Mouse (Mus musculus) heart, embryonic 16.5 days (tissue): ENCODE data around the gene Ptpn3. TPM values are rescaled to one million over a fixed set of nuclear protein-coding genes. Genes with fewer than 3 reads are reported as not detected.
A peak's percentile ranks its signal among the peaks of the same experiment; 100 is the strongest.

Experiments used
- ATAC-seq: fragments of 200-750 bp; cut with Nextera tagmentation; replicated peaks from 2 replicates; pipeline ENCODE4 v1.8.0; 2017; ENCODE audit warnings: moderate number of reproducible peaks; ENCODE audit not compliant: insufficient read depth, low FRiP score; ENCODE audit errors: extremely low read depth
- H3K27ac ChIP-seq: fragments of 300-500 bp; sonication (generic); 2 replicates; pipeline ENCODE4 v1.5.1; 2014; ENCODE audit warnings: mild to moderate bottlenecking, low read length, control low read depth, moderate library complexity
- H3K27me3 ChIP-seq: fragments of 300-500 bp; sonication (generic); 2 replicates; pipeline ENCODE4 v1.6.1; 2014; ENCODE audit warnings: low read length, mixed read lengths; ENCODE audit not compliant: control insufficient read depth, insufficient read depth
- H3K36me3 ChIP-seq: fragments of 300-500 bp; sonication (generic); 2 replicates; pipeline ENCODE4 v1.6.1; 2014; ENCODE audit not compliant: control insufficient read depth, insufficient read depth
- H3K4me1 ChIP-seq: fragments of 300-500 bp; sonication (generic); 2 replicates; pipeline ENCODE4 v1.6.1; 2014; ENCODE audit warnings: low read length, mixed read lengths; ENCODE audit not compliant: control insufficient read depth, insufficient read depth
- H3K4me2 ChIP-seq: fragments of 300-500 bp; sonication (generic); 2 replicates; pipeline ENCODE4 v1.6.1; 2014; ENCODE audit warnings: low read depth, mild to moderate bottlenecking, control low read depth, low read length
- H3K4me3 ChIP-seq: fragments of 300-500 bp; sonication (generic); 2 replicates; pipeline ENCODE4 v1.5.1; 2014; ENCODE audit warnings: mild to moderate bottlenecking, control low read depth, low read length
- H3K9ac ChIP-seq: fragments of 300-500 bp; sonication (generic); 2 replicates; pipeline ENCODE4 v1.6.1; 2014; ENCODE audit warnings: low read length, control low read depth
- H3K9me3 ChIP-seq: fragments of 300-500 bp; sonication (generic); replicated peaks from 2 replicates; pipeline ENCODE4 v1.6.1; 2016; ENCODE audit warnings: low read length; ENCODE audit not compliant: control insufficient read depth
- WGBS: fragments of 180-500 bp; shearing (Covaris S2); extraction: QIAGEN DNeasy Blood & Tissue Kit; methylation state at CpG from one replicate; pipeline ENCODE4 v1.1.7; 2014; 5-methylcytosine and 5-hydroxymethylcytosine counted together
- polyA plus RNA-seq: library from polyadenylated mRNA; unstranded; fragments of >200 nt; fragmentation: Nextera tagmentation; extraction: Ambion mirVana; gene quantifications from 2 replicates; pipeline ENCODE4 v1.2.1, GENCODE M21; 2015

Ptpn3 gene
- polyA plus RNA-seq, 1 experiment from 2014 or later, result 2.3 TPM

GRCm38 (mm10) chr4:57320606-57321327, 19.1 kb upstream of the Ptpn3 start:
- no peaks in the 10 kb centered on the region for H3K36me3 ChIP-seq
- H3K4me1 ChIP-seq, result peaks cover 12% of the 10 kb centered on the region
- H3K4me2 ChIP-seq, result peak overlapping the region; percentile 51
- no peak overlapping the region for H3K27ac ChIP-seq
- H3K9ac ChIP-seq, result 0 out of 2 replicates have a peak overlapping the region, but pooled peaks have one; percentile 18
- 28% methylated on average over 23 of the region's 23 CpGs for WGBS
- H3K4me3 ChIP-seq, result peak overlapping the region; percentile 21; the same call in 1 of the 2 replicates
- peaks cover 5% of the 10 kb centered on the region for H3K27me3 ChIP-seq
- ATAC-seq, result no peak
- H3K9me3 ChIP-seq, result no peaks in the 10 kb centered on the region

- Histone ChIP-seq H3K9ac (peak overlapping the region; percentile 22; the same call in 1 of the 2 replicates), H3K9me3 (no peaks in the 10 kb centered on the region), H3K4me3 (no peak overlapping the region), H3K4me2 (no peak overlapping the region), H3K27me3 (peaks cover 5% of the 10 kb centered on the region), H3K36me3 (no peaks in the 10 kb centered on the region), H3K4me1 (peaks cover 12% of the 10 kb centered on the region), H3K27ac (peak overlapping the region; percentile 37)
- 24% methylated on average over 10 of the region's 10 CpGs for WGBS
- ATAC-seq, result peak; percentile 23; the same call in 1 of the 2 replicates
Measured at GRCm38 (mm10) chr4:57318525-57319212, 17.0 kb upstream of the Ptpn3 start.

DNA sequence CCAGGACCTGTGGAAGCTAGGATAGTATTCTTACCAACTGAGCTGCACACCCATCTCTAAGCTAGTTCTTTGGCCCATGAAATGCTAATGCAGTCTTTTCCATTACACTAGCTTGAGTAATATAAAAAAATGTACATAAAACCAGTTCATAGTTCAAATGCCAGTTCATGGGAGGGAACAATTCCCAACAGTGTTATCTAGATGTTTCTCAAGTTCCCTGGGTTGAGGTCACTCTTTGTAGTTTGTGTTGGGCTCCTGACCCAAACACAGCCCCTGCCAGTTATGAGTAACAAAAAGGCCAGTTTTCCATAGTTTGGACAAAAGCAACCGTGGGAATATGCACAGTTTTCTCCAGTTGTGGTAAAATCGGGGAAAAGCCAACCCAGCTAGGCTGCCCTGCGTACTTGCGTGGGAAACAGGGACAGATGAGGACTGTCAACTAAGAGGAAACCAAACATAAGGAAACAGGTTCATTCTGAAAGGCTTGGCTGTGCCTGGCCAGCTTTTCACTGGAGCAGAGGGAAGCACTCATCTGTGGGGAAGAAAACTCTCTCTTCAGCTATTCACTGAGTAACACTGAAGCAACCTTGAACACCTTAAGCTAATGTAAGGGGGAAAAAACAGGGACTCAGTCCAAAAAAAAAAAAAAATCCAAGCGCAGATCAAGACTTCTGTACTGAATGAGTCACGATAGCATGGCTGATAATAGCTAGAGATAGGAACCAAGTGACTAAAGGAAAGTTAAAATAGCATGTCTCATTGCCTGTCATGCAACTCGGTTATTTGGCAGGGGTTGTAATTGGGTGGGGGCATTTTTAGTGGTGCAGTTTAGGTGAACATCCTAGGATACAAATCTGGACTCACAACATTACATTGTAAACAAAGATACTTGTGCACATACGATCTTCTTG, 10.9 kb upstream of the Ptpn3 start:
- H3K36me3 ChIP-seq, result no peaks in the 10 kb centered on the region
- no peaks in the 10 kb centered on the region for H3K9me3 ChIP-seq
- H3K27me3 ChIP-seq, result no peaks in the 10 kb centered on the region; the same call in 1 of the 2 replicates
- no peak overlapping the region for H3K9ac ChIP-seq
- no peak overlapping the region for H3K27ac ChIP-seq
- H3K4me3 ChIP-seq, result no peak overlapping the region
- peaks cover 16% of the 10 kb centered on the region; the same call in 1 of the 2 replicates for H3K4me1 ChIP-seq
- no peak overlapping the region for H3K4me2 ChIP-seq
- ATAC-seq, result no peak
- 57% methylated on average over 8 of the region's 8 CpGs for WGBS

GRCm38 (mm10) chr4:57311750-57312149, 10.1 kb upstream of the Ptpn3 start:
- H3K9ac ChIP-seq, result no peak overlapping the region
- no peaks in the 10 kb centered on the region for H3K9me3 ChIP-seq
- H3K4me1 ChIP-seq, result peaks cover 16% of the 10 kb centered on the region; the same call in 1 of the 2 replicates
- ATAC-seq, result no peak
- 81% methylated on average over 4 of the region's 4 CpGs for WGBS
- no peaks in the 10 kb centered on the region for H3K36me3 ChIP-seq
- no peak overlapping the region for H3K4me2 ChIP-seq
- H3K4me3 ChIP-seq, result no peak overlapping the region
- H3K27ac ChIP-seq, result no peak overlapping the region
- H3K27me3 ChIP-seq, result no peaks in the 10 kb centered on the region; the same call in 1 of the 2 replicates

GRCm38 (mm10) chr4:57308214-57309000, 6.8 kb upstream of the Ptpn3 start:
- H3K27ac ChIP-seq, result no peak overlapping the region; the same call in 1 of the 2 replicates
- peak overlapping the region; percentile 43 for H3K4me3 ChIP-seq
- peak; percentile 71 for ATAC-seq
- H3K4me1 ChIP-seq, result peaks cover 16% of the 10 kb centered on the region; the same call in 1 of the 2 replicates
- H3K9me3 ChIP-seq, result no peaks in the 10 kb centered on the region
- WGBS, result 27% methylated on average over 26 of the region's 26 CpGs
- H3K27me3 ChIP-seq, result no peaks in the 10 kb centered on the region; the same call in 1 of the 2 replicates
- H3K4me2 ChIP-seq, result peak overlapping the region; percentile 70
- H3K9ac ChIP-seq, result peak overlapping the region; percentile 51; the same call in 1 of the 2 replicates
- H3K36me3 ChIP-seq, result no peaks in the 10 kb centered on the region

DNA sequence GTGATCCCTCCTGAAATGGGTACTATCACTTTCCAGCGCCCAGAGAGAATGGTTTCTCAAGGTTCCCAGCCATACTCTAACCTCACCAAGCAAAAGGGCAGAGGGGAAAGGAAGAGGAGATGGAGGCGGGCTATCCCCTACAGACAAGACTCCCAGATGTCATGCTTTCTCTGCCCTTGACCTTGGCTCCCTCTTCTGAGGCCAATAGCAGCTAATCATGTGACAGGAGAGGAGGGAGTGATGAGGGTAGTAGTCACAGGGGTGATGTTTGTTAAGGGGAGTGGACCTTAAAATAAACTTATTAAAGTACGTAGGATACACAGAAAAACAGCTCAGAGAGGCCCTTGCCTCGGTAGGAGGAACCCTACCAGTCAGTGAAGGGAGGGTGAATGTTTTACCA, 6.1 kb upstream of the Ptpn3 start:
- H3K4me2 ChIP-seq, result no peak overlapping the region
- no peak overlapping the region for H3K9ac ChIP-seq
- peaks cover 11% of the 10 kb centered on the region; the same call in 1 of the 2 replicates for H3K4me1 ChIP-seq
- H3K27ac ChIP-seq, result no peak overlapping the region
- no peaks in the 10 kb centered on the region; the same call in 1 of the 2 replicates for H3K27me3 ChIP-seq
- no peak for ATAC-seq
- H3K9me3 ChIP-seq, result no peaks in the 10 kb centered on the region
- WGBS, result 55% methylated on average over 4 of the region's 4 CpGs
- H3K4me3 ChIP-seq, result no peak overlapping the region
- H3K36me3 ChIP-seq, result no peaks in the 10 kb centered on the region

- Histone ChIP-seq H3K27ac (no peak overlapping the region), H3K4me3 (no peak overlapping the region), H3K9me3 (no peaks in the 10 kb centered on the region), H3K4me1 (peaks cover 10% of the 10 kb centered on the region; the same call in 1 of the 2 replicates), H3K9ac (no peak overlapping the region), H3K36me3 (no peaks in the 10 kb centered on the region), H3K4me2 (no peak overlapping the region), H3K27me3 (no peaks in the 10 kb centered on the region; the same call in 1 of the 2 replicates)
- ATAC-seq, result no peak
- WGBS, result 57% methylated on average over 4 of the region's 4 CpGs
Measured at GRCm38 (mm10) chr4:57306260-57306659, 4.6 kb upstream of the Ptpn3 start.

DNA sequence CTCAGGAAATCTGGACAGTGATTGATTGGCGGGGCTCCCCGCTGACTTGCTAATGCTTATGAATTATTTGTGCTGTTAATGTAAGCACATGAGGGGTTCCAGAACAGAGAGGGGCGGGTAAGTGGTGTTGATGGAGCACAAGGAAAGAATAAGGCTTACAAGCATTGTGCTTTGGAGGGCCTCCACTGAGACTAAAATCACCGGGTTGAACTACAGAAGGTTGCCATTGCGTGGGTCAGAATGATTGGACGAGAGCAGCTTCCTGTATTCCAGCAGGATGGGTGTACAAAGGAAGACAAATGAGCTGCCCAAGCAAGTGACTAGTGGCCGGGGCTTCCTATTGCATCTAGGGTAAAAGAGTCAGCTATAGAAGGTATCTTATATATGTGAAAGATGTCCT, 4.0 kb upstream of the Ptpn3 start:
- Histone ChIP-seq H3K27me3 (no peaks in the 10 kb centered on the region; the same call in 1 of the 2 replicates), H3K4me2 (no peak overlapping the region), H3K9ac (no peak overlapping the region), H3K4me1 (peaks cover 14% of the 10 kb centered on the region), H3K27ac (no peak overlapping the region), H3K36me3 (no peaks in the 10 kb centered on the region), H3K4me3 (no peak overlapping the region), H3K9me3 (no peaks in the 10 kb centered on the region)
- WGBS, result 65% methylated on average over 7 of the region's 7 CpGs
- ATAC-seq, result no peak
